Mouse (Mus musculus) neural tube, embryonic 13.5 days (tissue): ENCODE results near the gene Slc22a23. TPM values are rescaled to one million over a fixed set of nuclear protein-coding genes. Genes with fewer than 3 reads are reported as not detected.

Source experiments
- ATAC-seq: fragments of 200-750 bp; cut with Nextera tagmentation; 2 replicates; pipeline ENCODE4 v1.8.0; 2017; ENCODE audit warnings: low read depth, mild to moderate bottlenecking, moderate TSS enrichment, moderate library complexity
- H3K27ac ChIP-seq: fragments of 300-500 bp; sonication (generic); replicated peaks from 2 replicates; pipeline ENCODE4 v1.5.1; 2015; ENCODE audit warnings: moderate library complexity, mild to moderate bottlenecking, inconsistent platforms
- H3K27me3 ChIP-seq: fragments of 300-500 bp; sonication (generic); 2 replicates; pipeline ENCODE4 v1.6.1; 2015; ENCODE audit warnings: mild to moderate bottlenecking, inconsistent platforms
- H3K36me3 ChIP-seq: fragments of 300-500 bp; sonication (generic); 2 replicates; pipeline ENCODE4 v1.6.1; 2015; ENCODE audit warnings: mild to moderate bottlenecking, inconsistent platforms
- H3K4me1 ChIP-seq: fragments of 300-500 bp; sonication (generic); replicated peaks from 2 replicates; pipeline ENCODE4 v1.6.1; 2015; ENCODE audit warnings: inconsistent platforms
- H3K4me2 ChIP-seq: fragments of 300-500 bp; sonication (generic); 2 replicates; pipeline ENCODE4 v1.6.1; 2015; ENCODE audit warnings: inconsistent platforms, mild to moderate bottlenecking, moderate library complexity
- H3K4me3 ChIP-seq: fragments of 300-500 bp; sonication (generic); 2 replicates; pipeline ENCODE4 v1.5.1; 2015; ENCODE audit warnings: mild to moderate bottlenecking, inconsistent platforms
- H3K9ac ChIP-seq: fragments of 300-500 bp; sonication (generic); 2 replicates; pipeline ENCODE4 v1.6.1; 2015; ENCODE audit warnings: moderate library complexity, mild to moderate bottlenecking, inconsistent platforms
- H3K9me3 ChIP-seq: fragments of 300-500 bp; sonication (generic); 2 replicates; pipeline ENCODE4 v1.6.1; 2016; ENCODE audit warnings: inconsistent platforms
- WGBS: fragments of 180-500 bp; shearing (Covaris S2); methylation state at CpG from one replicate; pipeline ENCODE4 v1.1.7; 2015; 5-methylcytosine and 5-hydroxymethylcytosine counted together
- polyA plus RNA-seq: library from polyadenylated mRNA; unstranded; fragments of >200 nt; fragmentation: Nextera tagmentation; extraction: Ambion mirVana; gene quantifications from 2 replicates; pipeline ENCODE4 v1.2.1, GENCODE M21; 2015

Gene Slc22a23
- polyA plus RNA-seq, 1 experiment from 2014 or later, result 13.4 TPM

- WGBS, result 98% methylated on average over 5 of the region's 5 CpGs
- H3K27ac ChIP-seq, result no peak overlapping the region
- H3K9me3 ChIP-seq, result no peaks in the 10 kb centered on the region
- no peaks in the 10 kb centered on the region for H3K27me3 ChIP-seq
- no peak for ATAC-seq
- no peaks in the 10 kb centered on the region for H3K4me1 ChIP-seq
- H3K4me3 ChIP-seq, result no peak overlapping the region
- H3K9ac ChIP-seq, result no peak overlapping the region
- H3K36me3 ChIP-seq, result no peaks in the 10 kb centered on the region
- no peak overlapping the region for H3K4me2 ChIP-seq
Measured at GRCm38 (mm10) chr13:34355656-34356055, 10.7 kb upstream of the Slc22a23 start.

GRCm38 (mm10) chr13:34354830-34355624, 10.0 kb upstream of the Slc22a23 start:
- Histone ChIP-seq H3K9ac (no peak overlapping the region), H3K4me2 (no peak overlapping the region), H3K27me3 (no peaks in the 10 kb centered on the region), H3K4me3 (no peak overlapping the region), H3K9me3 (no peaks in the 10 kb centered on the region), H3K27ac (no peak overlapping the region), H3K4me1 (no peaks in the 10 kb centered on the region), H3K36me3 (no peaks in the 10 kb centered on the region)
- 88% methylated on average over 10 of the region's 10 CpGs for WGBS
- no peak for ATAC-seq

- Histone ChIP-seq H3K4me3 (no peak overlapping the region), H3K27me3 (no peaks in the 10 kb centered on the region), H3K4me2 (no peak overlapping the region), H3K36me3 (no peaks in the 10 kb centered on the region), H3K9me3 (no peaks in the 10 kb centered on the region), H3K4me1 (no peaks in the 10 kb centered on the region), H3K27ac (no peak overlapping the region), H3K9ac (no peak overlapping the region)
- 51% methylated on average over 7 of the region's 7 CpGs for WGBS
- no peak for ATAC-seq
Measured at GRCm38 (mm10) chr13:34353241-34353640, 8.3 kb upstream of the Slc22a23 start.

- H3K36me3 ChIP-seq, result no peaks in the 10 kb centered on the region
- no peak overlapping the region for H3K27ac ChIP-seq
- no peak overlapping the region for H3K9ac ChIP-seq
- peaks cover 6% of the 10 kb centered on the region; the same call in 1 of the 2 replicates for H3K4me1 ChIP-seq
- no peaks in the 10 kb centered on the region for H3K9me3 ChIP-seq
- H3K4me2 ChIP-seq, result no peak overlapping the region
- H3K4me3 ChIP-seq, result no peak overlapping the region
- ATAC-seq, result no peak
- H3K27me3 ChIP-seq, result no peaks in the 10 kb centered on the region
Measured at GRCm38 (mm10) chr13:34351437-34351836, 6.5 kb upstream of the Slc22a23 start.

DNA sequence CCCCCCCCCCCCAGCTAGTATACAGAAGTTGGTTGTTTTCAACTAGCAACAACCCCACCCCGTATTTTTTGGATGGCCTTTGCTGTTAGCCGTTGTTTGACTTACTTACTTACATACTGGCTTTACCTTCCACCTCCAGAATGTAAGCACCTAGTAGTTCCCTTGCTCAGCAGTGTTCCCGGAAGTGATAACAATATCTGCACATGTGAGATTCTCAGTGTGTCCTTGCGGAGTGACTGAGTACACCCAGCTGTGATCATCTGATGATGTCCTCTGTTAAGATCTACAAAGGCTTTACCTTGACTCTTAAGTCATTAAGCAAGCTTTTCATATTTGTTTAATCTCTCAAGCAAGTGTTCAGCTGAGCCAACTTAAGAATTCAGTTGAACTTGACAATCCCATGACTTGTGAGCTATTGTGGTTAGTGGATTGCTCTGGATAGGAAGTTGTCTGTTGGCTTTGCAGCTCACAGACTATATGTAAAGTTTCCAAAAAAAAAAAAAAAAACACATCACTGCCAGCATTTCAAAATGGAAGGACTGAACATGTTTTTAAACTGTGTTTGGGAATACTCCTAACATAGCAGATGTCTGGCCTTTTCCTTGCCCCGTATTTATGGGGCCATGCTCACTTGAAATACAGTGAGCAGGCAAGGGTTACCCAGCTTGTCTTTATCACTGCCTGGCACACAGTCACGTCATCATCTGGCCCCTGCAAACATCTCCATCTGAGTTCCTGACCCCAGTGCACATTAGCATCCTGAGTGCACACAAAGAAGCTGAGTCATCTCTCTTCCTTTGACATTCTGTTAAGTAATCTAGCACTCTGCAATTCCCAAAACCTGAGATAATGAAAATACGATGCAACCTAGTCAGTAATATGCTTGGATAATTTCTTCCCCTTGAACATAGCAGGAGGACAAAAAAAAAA, 3.2 kb upstream of the Slc22a23 start:
- Histone ChIP-seq H3K9me3 (no peaks in the 10 kb centered on the region), H3K4me1 (peaks cover 22% of the 10 kb centered on the region), H3K27me3 (no peaks in the 10 kb centered on the region), H3K4me3 (no peak overlapping the region), H3K36me3 (no peaks in the 10 kb centered on the region), H3K4me2 (no peak overlapping the region), H3K27ac (no peak overlapping the region), H3K9ac (no peak overlapping the region)
- ATAC-seq, result no peak
- WGBS, result 73% methylated on average over 7 of the region's 7 CpGs

- Histone ChIP-seq H3K36me3 (no peaks in the 10 kb centered on the region), H3K4me3 (no peak overlapping the region), H3K4me1 (peaks cover 37% of the 10 kb centered on the region), H3K4me2 (no peak overlapping the region), H3K9me3 (no peaks in the 10 kb centered on the region), H3K27ac (no peak overlapping the region), H3K27me3 (no peaks in the 10 kb centered on the region), H3K9ac (no peak overlapping the region)
- WGBS, result 66% methylated on average over 4 of the region's 4 CpGs
- no peak for ATAC-seq
Measured at GRCm38 (mm10) chr13:34346748-34347147, 1.8 kb upstream of the Slc22a23 start.

DNA sequence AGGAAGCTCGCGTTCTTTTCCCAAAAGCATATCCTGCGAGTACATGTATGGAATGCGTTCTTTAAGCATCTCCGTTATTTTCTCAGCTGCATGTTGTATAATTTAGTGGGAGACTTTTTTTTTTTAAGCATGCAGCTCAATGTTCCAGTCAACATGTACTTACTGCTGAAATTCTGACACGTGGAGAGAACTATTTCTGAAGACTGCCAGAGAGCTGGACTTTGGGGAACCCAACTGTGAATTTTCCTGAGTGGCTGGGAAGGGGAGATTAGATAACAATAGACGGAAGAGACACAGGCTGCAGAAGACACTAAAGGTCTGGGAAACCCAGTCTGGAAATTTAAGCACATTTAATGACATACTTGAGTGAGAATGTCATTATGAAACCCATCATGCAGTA, 1.3 kb upstream of the Slc22a23 start:
- Histone ChIP-seq H3K4me3 (peak overlapping the region; percentile 94; the same call in 1 of the 2 replicates), H3K4me2 (peak overlapping the region; percentile 88), H3K27ac (peak overlapping the region; percentile 90; the same call in 1 of the 2 replicates), H3K9me3 (no peaks in the 10 kb centered on the region), H3K9ac (peak overlapping the region; percentile 98; the same call in 1 of the 2 replicates), H3K4me1 (peaks cover 42% of the 10 kb centered on the region), H3K27me3 (no peaks in the 10 kb centered on the region), H3K36me3 (no peaks in the 10 kb centered on the region)
- 51% methylated on average over 7 of the region's 7 CpGs for WGBS
- ATAC-seq, result no peak

GRCm38 (mm10) chr13:34344376-34345127, 430 bp downstream of the Slc22a23 start:
- Histone ChIP-seq H3K27me3 (no peaks in the 10 kb centered on the region), H3K9me3 (no peaks in the 10 kb centered on the region), H3K9ac (peak overlapping the region; percentile 98), H3K36me3 (no peaks in the 10 kb centered on the region), H3K27ac (peak overlapping the region; percentile 90), H3K4me1 (peaks cover 56% of the 10 kb centered on the region), H3K4me2 (peak overlapping the region; percentile 88), H3K4me3 (peak overlapping the region; percentile 94)
- WGBS, result under 1% methylated on average over 59 of the region's 101 CpGs
- peak; percentile 67 for ATAC-seq

DNA sequence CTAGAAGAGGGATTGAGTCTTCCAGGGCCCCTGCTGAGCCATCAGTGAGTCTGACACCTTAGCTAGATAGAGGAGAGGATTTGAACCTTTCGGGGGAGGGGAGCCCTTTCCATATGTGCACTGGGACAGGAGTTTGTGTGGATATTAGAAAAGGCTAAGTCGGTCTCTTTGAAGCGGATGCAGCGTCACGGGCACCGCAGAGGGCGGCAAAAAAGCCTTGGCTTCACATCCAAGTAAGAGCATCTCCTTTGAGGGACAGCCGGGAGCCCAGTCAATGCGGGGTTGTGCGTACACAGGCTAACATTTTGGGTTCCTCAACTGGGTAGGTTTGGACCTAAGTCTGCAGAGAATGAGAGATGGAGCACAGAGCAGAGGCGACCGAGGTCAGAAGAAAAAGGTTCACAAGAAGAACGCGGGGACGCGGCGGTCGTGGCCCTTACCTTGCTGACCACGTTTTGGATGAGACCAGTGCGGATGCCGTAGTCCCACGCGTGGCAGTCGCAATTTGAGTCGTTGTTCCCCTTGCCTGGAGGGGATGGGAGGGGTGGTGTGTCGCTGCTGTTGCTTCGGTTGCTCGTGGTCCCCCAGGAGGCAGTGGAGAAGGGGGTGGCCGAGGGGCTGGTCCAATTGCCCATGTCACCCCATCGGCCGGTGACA, 1.1 kb downstream of the Slc22a23 start:
- Histone ChIP-seq H3K4me1 (peaks cover 56% of the 10 kb centered on the region), H3K36me3 (no peaks in the 10 kb centered on the region), H3K4me2 (peak overlapping the region; percentile 88), H3K9me3 (no peaks in the 10 kb centered on the region), H3K27ac (peak overlapping the region; percentile 90), H3K9ac (peak overlapping the region; percentile 98), H3K4me3 (peak overlapping the region; percentile 94), H3K27me3 (no peaks in the 10 kb centered on the region)
- ATAC-seq, result peak; percentile 38
- WGBS, result under 1% methylated on average over 31 of the region's 31 CpGs

DNA sequence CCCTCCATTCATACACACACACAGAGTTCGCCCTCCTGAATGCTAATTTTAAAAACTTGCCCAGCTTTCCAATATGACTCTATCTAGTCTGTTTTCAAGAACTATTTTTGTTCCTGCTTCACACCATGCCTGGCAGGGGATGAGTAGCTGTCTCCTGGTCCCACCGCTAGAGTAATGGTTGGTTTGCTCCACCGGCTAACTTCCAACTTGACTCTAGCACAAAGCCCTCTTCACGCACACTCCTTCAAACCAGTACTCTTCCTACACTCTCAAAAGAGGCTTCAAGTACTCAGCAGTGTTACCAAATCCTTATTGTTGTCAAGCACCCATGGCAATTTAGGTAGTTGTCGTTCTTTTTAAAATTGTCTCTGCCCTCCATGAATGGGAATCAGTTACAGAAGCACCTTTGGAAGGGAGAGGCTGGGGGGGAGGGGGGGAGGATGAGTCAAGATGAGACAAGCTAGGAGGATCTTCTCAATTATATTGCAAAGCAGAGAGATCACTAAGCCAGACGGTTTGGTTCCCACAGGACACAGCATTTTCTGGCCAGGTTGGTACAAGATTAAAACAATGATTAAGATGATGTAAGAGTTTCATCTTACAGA, 2.6 kb downstream of the Slc22a23 start:
- H3K4me1 ChIP-seq, result peaks cover 56% of the 10 kb centered on the region
- H3K4me3 ChIP-seq, result peak overlapping the region; percentile 94
- H3K36me3 ChIP-seq, result no peaks in the 10 kb centered on the region
- no peak for ATAC-seq
- H3K9ac ChIP-seq, result peak overlapping the region; percentile 98
- 38% methylated on average over 6 of the region's 6 CpGs for WGBS
- H3K4me2 ChIP-seq, result peak overlapping the region; percentile 88
- no peaks in the 10 kb centered on the region for H3K9me3 ChIP-seq
- no peaks in the 10 kb centered on the region for H3K27me3 ChIP-seq
- no peak overlapping the region for H3K27ac ChIP-seq

DNA sequence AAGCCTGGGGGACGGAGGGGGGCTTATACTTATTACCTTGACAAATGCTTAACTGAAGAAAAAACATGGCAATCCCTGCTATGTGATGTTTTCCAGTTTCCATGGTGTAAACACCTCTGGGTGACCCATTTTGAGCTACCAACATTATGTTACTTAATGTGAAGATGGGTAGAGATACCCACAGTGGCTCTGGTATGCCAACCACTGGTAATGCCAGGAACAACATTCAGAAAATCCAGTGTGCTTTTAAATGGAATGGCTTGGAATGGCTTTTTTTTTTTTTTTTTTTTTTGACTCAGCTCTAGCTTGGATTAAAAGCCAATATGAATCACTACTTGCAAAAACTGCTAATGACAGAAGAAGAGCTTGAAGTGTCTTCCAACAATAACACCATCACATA, 8.1 kb downstream of the Slc22a23 start:
- Histone ChIP-seq H3K27ac (no peak overlapping the region), H3K4me2 (no peak overlapping the region), H3K36me3 (peaks cover 5% of the 10 kb centered on the region; the same call in 1 of the 2 replicates), H3K9ac (no peak overlapping the region), H3K4me3 (no peak overlapping the region), H3K27me3 (no peaks in the 10 kb centered on the region), H3K9me3 (no peaks in the 10 kb centered on the region), H3K4me1 (peaks cover 31% of the 10 kb centered on the region)
- 88% methylated on average over 1 of the region's 1 CpGs for WGBS
- no peak for ATAC-seq
